Mouse (Mus musculus): Measurements from ENCODE around the gene Cntrl. TPM values are rescaled to one million over a fixed set of nuclear protein-coding genes. Genes with fewer than 3 reads are reported as not detected.

Gene Cntrl
- total RNA-seq, 2 experiments from 2014 or later, result 11.6 to 11.8 TPM

DNA sequence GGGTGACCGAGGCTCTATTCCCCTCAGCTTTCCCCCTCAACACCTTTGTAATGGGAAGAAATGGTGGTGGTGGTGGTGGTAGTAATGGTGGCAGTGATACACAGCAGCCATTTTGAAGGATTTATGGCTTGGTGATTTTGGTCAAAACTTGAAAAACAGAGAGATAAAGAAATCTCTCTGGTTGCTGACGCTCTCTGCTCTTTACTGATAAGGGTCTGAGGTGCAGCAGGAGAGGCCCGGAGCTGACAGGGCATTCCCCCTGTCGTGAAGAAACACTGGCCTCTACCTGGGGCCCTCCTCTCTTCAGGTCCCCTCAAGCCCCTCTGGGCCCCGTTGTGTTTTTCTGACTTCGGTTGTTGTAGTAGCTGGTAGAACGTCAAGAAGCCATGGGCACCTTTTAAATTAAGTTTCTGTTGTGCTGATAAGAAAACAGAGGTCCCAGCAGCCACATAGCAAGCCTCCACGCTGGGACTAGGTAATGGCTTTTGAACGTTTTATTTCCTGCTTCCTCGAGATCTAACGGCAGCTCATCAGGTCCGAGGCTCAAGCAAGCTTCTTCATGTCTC is 104.1 kb downstream of the Cntrl start:
- intact Hi-C loops (cut with DNase I), result no loop called here
- no peak for DNase-seq

DNA sequence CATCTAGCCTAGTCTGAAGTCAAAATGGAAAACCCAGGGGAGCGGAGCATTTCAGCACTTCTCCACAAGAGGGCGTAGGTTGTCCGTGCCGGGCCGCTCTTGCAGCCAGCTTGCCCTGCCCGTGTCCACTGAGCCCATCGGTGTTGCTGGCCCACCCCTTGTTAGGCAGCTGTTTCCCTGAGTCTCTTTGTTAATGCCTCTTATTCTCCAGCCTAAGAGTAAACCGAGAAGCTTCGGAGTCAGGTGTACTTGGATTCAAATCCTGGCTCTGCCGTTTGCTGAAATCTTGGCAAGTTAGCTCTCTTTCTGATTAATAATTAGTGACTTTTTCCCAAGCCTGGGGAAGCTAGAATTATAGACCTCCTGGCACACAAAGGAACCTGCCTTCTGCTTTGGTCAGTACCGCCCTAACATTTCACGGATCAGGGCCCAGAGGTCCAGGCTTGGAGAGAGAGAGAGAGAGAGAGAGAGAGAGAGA is 105.6 kb downstream of the Cntrl start:
- peak; percentile 89 to 92 for DNase-seq
- intact Hi-C loops (cut with DNase I), result loop anchor here (1.0 kb wide), 1 partner anchor 55 kb away; no protein-coding TSS in a partner anchor

DNA sequence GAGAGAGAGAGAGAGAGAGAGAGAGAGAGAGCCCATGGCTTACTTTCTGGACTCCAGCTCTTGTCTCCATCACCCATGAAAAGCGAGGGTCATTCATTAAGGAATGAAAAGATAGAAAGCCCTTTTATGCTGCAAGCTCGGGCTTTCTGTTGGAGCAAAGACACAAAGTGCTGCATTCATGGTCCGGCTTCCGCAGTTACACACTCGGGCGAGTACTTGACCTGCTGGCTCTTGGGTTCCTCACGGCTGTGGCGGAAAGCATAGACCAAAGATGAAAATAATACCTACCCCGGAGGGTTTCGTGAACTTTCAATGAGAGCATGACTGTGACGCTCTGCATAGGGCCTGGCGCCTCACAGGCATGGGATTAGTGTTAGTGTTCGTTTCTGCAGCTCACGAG is 106.1 kb downstream of the Cntrl start:
- intact Hi-C loops (cut with DNase I), result no loop called here
- DNase-seq, result no peak

DNA sequence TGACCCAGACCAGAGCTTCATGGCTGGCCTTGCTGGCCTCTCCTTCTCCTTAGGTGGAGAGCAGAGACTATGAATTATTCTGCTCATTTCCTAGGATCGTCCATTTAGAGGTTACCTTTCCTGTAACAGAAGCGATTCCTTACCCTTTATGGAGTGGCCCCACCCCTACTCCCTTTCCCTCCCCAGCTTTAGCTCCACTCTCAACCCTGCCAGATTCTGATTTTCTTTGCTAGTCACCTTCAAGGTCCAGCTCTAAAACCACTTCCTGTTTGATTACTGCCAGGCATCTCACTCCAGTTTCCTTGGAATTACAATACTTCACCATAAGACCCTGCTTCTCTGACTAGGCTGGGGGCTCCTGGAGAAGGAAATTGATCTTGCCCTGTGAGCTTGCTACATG is 107.4 kb downstream of the Cntrl start:
- DNase-seq, result no peak

DNA sequence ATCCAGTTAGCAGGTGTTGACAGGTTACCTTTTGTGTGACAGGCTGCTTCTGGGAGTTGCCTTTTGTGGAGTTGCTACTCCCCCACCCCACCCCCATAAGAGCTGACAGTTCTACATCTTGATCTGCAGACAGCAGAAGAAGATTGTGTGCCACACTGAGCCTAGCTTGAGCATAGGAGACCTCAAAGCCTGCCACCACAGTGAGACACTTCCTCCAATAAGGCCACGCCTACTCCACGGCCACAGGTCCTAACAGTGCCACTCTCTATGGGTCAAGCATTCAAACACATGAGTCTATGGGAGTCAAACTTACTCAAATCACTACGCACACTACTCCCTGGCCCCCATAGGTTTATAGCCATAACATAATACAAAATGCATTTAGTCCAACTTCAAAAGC is 109.4 kb downstream of the Cntrl start:
- intact Hi-C loops (cut with DNase I), result no loop called here
- no peak for DNase-seq

More for the DNA sequence above, 107.4 kb downstream of the Cntrl start:
- intact Hi-C loops (cut with DNase I), result loop anchor here (2.0 kb wide), 1 partner anchor 42 kb away; no protein-coding TSS in a partner anchor

DNA sequence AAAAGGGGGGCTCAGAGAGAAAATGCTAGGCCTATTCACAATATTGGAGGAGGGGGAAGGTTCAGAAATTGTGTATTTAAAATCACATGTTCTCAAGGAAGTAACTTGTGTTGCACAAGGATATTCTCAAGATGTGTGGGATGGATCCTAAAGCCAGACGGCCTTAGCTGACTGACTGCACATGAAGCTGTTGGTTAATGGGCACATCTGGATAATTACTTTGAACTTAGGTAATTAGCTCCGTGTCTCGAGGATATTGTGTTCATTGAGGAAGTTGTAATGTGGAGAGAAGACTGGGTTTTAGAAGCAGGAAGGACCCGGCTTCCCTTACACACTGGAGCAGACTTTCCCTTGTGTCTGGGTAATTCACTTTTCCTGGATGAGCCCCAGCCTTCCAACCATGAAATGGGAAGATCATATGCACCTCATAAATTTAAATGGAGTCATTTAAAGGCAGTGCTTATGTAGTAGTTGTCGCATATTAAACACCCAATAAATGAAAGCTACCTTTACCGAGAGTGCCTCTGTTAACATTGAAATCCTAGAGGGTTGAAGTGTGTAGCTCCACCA is 113.6 kb downstream of the Cntrl start:
- no peak for DNase-seq
- intact Hi-C loops (cut with DNase I), result no loop called here

DNA sequence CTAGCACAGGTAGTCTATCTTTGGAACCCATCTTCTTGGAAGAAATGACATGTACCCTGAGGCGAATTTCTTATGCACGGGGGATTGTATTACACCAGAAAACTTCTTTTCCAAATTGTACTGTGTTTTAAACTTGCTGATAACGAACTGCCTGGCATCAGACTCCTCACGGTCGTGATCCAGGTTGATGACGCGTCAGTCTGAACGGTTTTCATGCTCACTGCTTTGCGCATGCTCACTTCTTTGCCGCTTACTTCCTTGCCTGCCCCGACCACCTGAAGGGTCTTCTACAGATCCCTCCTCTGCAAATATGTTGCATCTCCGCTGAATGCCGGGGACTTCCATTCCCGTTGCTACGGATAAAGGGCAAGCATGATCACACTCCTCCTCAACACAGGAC is 115.0 kb downstream of the Cntrl start:
- intact Hi-C loops (cut with DNase I), result no loop called here
- no peak for DNase-seq

DNA sequence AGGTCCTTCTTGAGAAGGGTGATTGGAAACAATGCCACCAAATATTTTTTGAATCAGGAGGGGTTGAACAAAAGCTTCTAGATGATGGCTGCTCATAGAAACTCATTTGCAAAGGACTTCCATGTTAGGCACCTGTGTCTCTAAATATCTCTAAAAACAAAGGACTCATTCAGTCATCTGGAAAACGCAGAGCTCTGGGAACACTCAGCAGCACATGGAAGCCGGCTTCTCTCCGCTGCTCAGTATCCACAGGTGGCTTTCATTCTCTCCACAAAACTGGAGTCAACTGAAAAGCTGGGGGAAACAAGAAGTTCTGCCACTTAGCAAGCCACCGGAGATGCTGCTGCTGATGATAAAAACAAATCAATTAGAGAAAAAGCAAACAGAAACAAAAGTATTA is 118.9 kb downstream of the Cntrl start:
- intact Hi-C loops (cut with DNase I), result no loop called here
- DNase-seq, result no peak

Other genes starting within 250 kb of the Cntrl start
- gene Cutal, start 235.1 kb upstream of the Cntrl start, total RNA-seq (2021), result under 1 TPM; 0.31 to 0.77 TPM
- gene Psmd5, start 234.5 kb upstream of the Cntrl start, total RNA-seq (2021), result 10 to 100 TPM; 15.7 to 18.6 TPM
- 1 to 10 TPM; 3.5 to 3.8 TPM for gene Phf19, start 195.5 kb upstream of the Cntrl start, total RNA-seq (2021)
- gene Traf1, start 147.7 kb upstream of the Cntrl start, total RNA-seq (2021), result 1 to 10 TPM; 1.3 to 1.8 TPM
- gene Hc, start 48.1 kb upstream of the Cntrl start, total RNA-seq (2021), result not detected
- under 1 TPM in 1 of 2 experiments, not detected in 1; 0.52 TPM for gene AI182371, start 7.9 kb upstream of the Cntrl start, total RNA-seq (2021)
- gene Rab14, start 91.6 kb downstream of the Cntrl start, total RNA-seq (2021), result 100 to 1,000 TPM; 154 to 160 TPM
- 100 to 1,000 TPM; 213 to 249 TPM for gene Gsn, start 146.9 kb downstream of the Cntrl start, total RNA-seq (2021)
- gene Stom, start 227.5 kb downstream of the Cntrl start, total RNA-seq (2021), result 10 to 100 TPM; 56.2 to 61.7 TPM